Mouse (Mus musculus): ENCODE results near the gene Ccdc90b. TPM values are rescaled to one million over a fixed set of nuclear protein-coding genes. Genes with fewer than 3 reads are reported as not detected.

Ccdc90b gene
- total and polyA plus RNA-seq, 2 experiments from 2014 or later = 17.5 to 53.5 TPM

GRCm38 (mm10) chr7:92590842-92591241 is 29.9 kb downstream of the Ccdc90b start:
- WGBS = 83% methylated on average over 2 of the region's 2 CpGs
- ATAC-seq (no peak), DNase-seq (ENCODE audit: low spot score) (no peak)
- no peaks in the 10 kb centered on the region for H3K4me1 ChIP-seq (ENCODE audit: insufficient read depth, low read length)
- H3K9me3 ChIP-seq (ENCODE audit: low read length) = no peaks in the 10 kb centered on the region
- H3K4me2 ChIP-seq (ENCODE audit: low read depth, low read length) = no peak overlapping the region
- H3K36me3 ChIP-seq (ENCODE audit: insufficient read depth, low read length) = no peaks in the 10 kb centered on the region
- H3K4me3 ChIP-seq (ENCODE audit: low read length) = no peak overlapping the region
- H3K9ac ChIP-seq (replicated peaks; ENCODE audit: low read length) = no peak overlapping the region
- no peak overlapping the region for H3K27ac ChIP-seq
- no peak for TF ChIP-seq CTCF (IDR thresholded peaks at IDR 0.05; ENCODE audit: low read depth)
- no peaks in the 10 kb centered on the region for H3K27me3 ChIP-seq (ENCODE audit: insufficient read depth, low read length)

GRCm38 (mm10) chr7:92604961-92605360 is 44.0 kb downstream of the Ccdc90b start:
- WGBS = 93% methylated on average over 7 of the region's 7 CpGs
- Histone ChIP-seq H3K9ac (replicated peaks; ENCODE audit: low read length) (no peak overlapping the region), H3K4me2 (ENCODE audit: low read depth, low read length) (no peak overlapping the region), H3K36me3 (ENCODE audit: insufficient read depth, low read length) (peaks cover 19% of the 10 kb centered on the region), H3K9me3 (ENCODE audit: low read length) (no peaks in the 10 kb centered on the region), H3K27ac (no peak overlapping the region), H3K4me3 (ENCODE audit: low read length) (no peak overlapping the region), H3K27me3 (ENCODE audit: insufficient read depth, low read length) (no peaks in the 10 kb centered on the region), H3K4me1 (ENCODE audit: insufficient read depth, low read length) (no peaks in the 10 kb centered on the region)
- DNase-seq (ENCODE audit: low spot score) = no peak
- ATAC-seq = no peak
- TF ChIP-seq CTCF (IDR thresholded peaks at IDR 0.05; ENCODE audit: low read depth) = no peak

- no peaks in the 10 kb centered on the region for H3K9me3 ChIP-seq (ENCODE audit: low read length)
- H3K36me3 ChIP-seq (ENCODE audit: insufficient read depth, low read length) = peaks cover 14% of the 10 kb centered on the region; the same call in 1 of the 2 replicates
- no peak overlapping the region for H3K4me3 ChIP-seq (ENCODE audit: low read length)
- DNase-seq (ENCODE audit: low spot score) (peak; percentile 2), ATAC-seq (no peak)
- TF ChIP-seq CTCF (IDR thresholded peaks at IDR 0.05; ENCODE audit: low read depth) = no peak
- H3K27me3 ChIP-seq (ENCODE audit: insufficient read depth, low read length) = no peaks in the 10 kb centered on the region
- 62% methylated on average over 7 of the region's 7 CpGs for WGBS
- no peak overlapping the region for H3K9ac ChIP-seq (replicated peaks; ENCODE audit: low read length)
- no peaks in the 10 kb centered on the region for H3K4me1 ChIP-seq (ENCODE audit: insufficient read depth, low read length)
- no peak overlapping the region for H3K27ac ChIP-seq
- H3K4me2 ChIP-seq (ENCODE audit: low read depth, low read length) = no peak overlapping the region
Measured at GRCm38 (mm10) chr7:92610830-92611229, 49.9 kb downstream of the Ccdc90b start.

GRCm38 (mm10) chr7:92624488-92624887 is 63.5 kb downstream of the Ccdc90b start:
- TF ChIP-seq CTCF (IDR thresholded peaks at IDR 0.05; ENCODE audit: low read depth) = peak; percentile 48
- ATAC-seq = no peak
- Histone ChIP-seq H3K9me3 (ENCODE audit: low read length) (no peaks in the 10 kb centered on the region), H3K4me2 (ENCODE audit: low read depth, low read length) (no peak overlapping the region), H3K4me3 (ENCODE audit: low read length) (no peak overlapping the region), H3K36me3 (ENCODE audit: insufficient read depth, low read length) (peaks cover under 1% of the 10 kb centered on the region; the same call in 1 of the 2 replicates), H3K4me1 (ENCODE audit: insufficient read depth, low read length) (no peaks in the 10 kb centered on the region), H3K27me3 (ENCODE audit: insufficient read depth, low read length) (no peaks in the 10 kb centered on the region), H3K9ac (replicated peaks; ENCODE audit: low read length) (no peak overlapping the region), H3K27ac (no peak overlapping the region)
- WGBS = 56% methylated on average over 2 of the region's 2 CpGs
- DNase-seq (ENCODE audit: low spot score) = peak; percentile 27

GRCm38 (mm10) chr7:92630167-92630566 is 69.2 kb downstream of the Ccdc90b start:
- DNase-seq (ENCODE audit: low spot score) (peak; percentile 67), ATAC-seq (0 out of 2 replicates have a peak, but pooled peaks have one; percentile 58)
- peak; percentile 57 for TF ChIP-seq CTCF (IDR thresholded peaks at IDR 0.05; ENCODE audit: low read depth)
- Histone ChIP-seq H3K27ac (no peak overlapping the region), H3K4me1 (ENCODE audit: insufficient read depth, low read length) (no peaks in the 10 kb centered on the region), H3K27me3 (ENCODE audit: insufficient read depth, low read length) (no peaks in the 10 kb centered on the region), H3K36me3 (ENCODE audit: insufficient read depth, low read length) (no peaks in the 10 kb centered on the region), H3K9me3 (ENCODE audit: low read length) (no peaks in the 10 kb centered on the region), H3K9ac (replicated peaks; ENCODE audit: low read length) (no peak overlapping the region), H3K4me2 (ENCODE audit: low read depth, low read length) (no peak overlapping the region), H3K4me3 (ENCODE audit: low read length) (no peak overlapping the region)
- WGBS = 44% methylated on average over 2 of the region's 2 CpGs

Other genes with a start within 250 kb of the Ccdc90b start
- gene Ankrd42, start 76.0 kb downstream of the Ccdc90b start, total RNA-seq (2014; rRNA removed) = 22.8 and 24.8 TPM in 2 replicates
- 20.6 and 20.8 TPM in 2 replicates for gene Ankrd42, start 76.0 kb downstream of the Ccdc90b start, polyA plus RNA-seq (2015; fragmentation: Nextera tagmentation; extraction: Ambion mirVana)
- 31.3 and 35.2 TPM in 2 replicates for gene Pcf11, start 108.8 kb downstream of the Ccdc90b start, total RNA-seq (2014; rRNA removed)
- gene Pcf11, start 108.8 kb downstream of the Ccdc90b start, polyA plus RNA-seq (2015; fragmentation: Nextera tagmentation; extraction: Ambion mirVana) = 14.4 and 15.2 TPM in 2 replicates
- 33.2 and 37.0 TPM in 2 replicates for gene Rab30, start 180.5 kb downstream of the Ccdc90b start, total RNA-seq (2014; rRNA removed)
- 17.8 and 21.8 TPM in 2 replicates for gene Rab30, start 180.5 kb downstream of the Ccdc90b start, polyA plus RNA-seq (2015; fragmentation: Nextera tagmentation; extraction: Ambion mirVana)

Measured in hindbrain, postnatal 0 days (tissue).